ENCODE assay signal across 16 mouse cellular contexts in genomic region chr5:118354871-118355270, GRCm38 (mm10).
DNase-seq lines count a peak whose midpoint lies in the region; ATAC-seq and TF ChIP-seq lines count a peak whose summit lies in the region.
"Had no signal": no experiment of that assay in that cellular context is flagged by ENCODE, and none has a peak within 500 bp of the region (broad histone marks: within the 10 kb centered on the region; RNA-seq: fewer than 3 reads in every experiment).

No protein-coding gene starts in this region.

- TF ChIP-seq CTCF in midbrain, postnatal 0 days (IDR thresholded peaks at IDR 0.05): no peak
- no peak for TF ChIP-seq CTCF in stomach, postnatal 0 days (IDR thresholded peaks at IDR 0.05; ENCODE audit: low read depth)

- no peak overlapping the region for H3K4me2 ChIP-seq in heart, embryonic 12.5 days
- no peak overlapping the region for H3K4me2 ChIP-seq in midbrain, embryonic 13.5 days (replicated peaks)
- no peak overlapping the region for H3K4me2 ChIP-seq in midbrain, postnatal 0 days (ENCODE audit: low read depth, low read length, poor library complexity, severe bottlenecking)
- H3K4me2 ChIP-seq in stomach, postnatal 0 days (replicated peaks; ENCODE audit: low read depth): no peak overlapping the region
- H3K4me2 ChIP-seq in kidney, embryonic 16.5 days (replicated peaks; ENCODE audit: low read depth, low read length): no peak overlapping the region
- H3K4me2 ChIP-seq: liver, embryonic 12.5 days had no signal

- H3K9me3 ChIP-seq in heart, embryonic 12.5 days (replicated peaks): no peaks in the 10 kb centered on the region
- H3K9me3 ChIP-seq in midbrain, embryonic 13.5 days: peaks cover 5% of the 10 kb centered on the region; the same call in 1 of the 2 replicates
- H3K9me3 ChIP-seq in midbrain, postnatal 0 days (ENCODE audit: low read length): no peaks in the 10 kb centered on the region
- no peaks in the 10 kb centered on the region for H3K9me3 ChIP-seq in limb, embryonic 10.5 days (replicated peaks)
- H3K9me3 ChIP-seq in stomach, postnatal 0 days (ENCODE audit: control insufficient read depth, low read length): no peaks in the 10 kb centered on the region
- H3K9me3 ChIP-seq in kidney, embryonic 16.5 days (ENCODE audit: low read length): no peaks in the 10 kb centered on the region; the same call in 1 of the 2 replicates

- H3K9ac ChIP-seq in heart, embryonic 12.5 days: no peak overlapping the region
- H3K9ac ChIP-seq in midbrain, embryonic 13.5 days (replicated peaks): no peak overlapping the region
- no peak overlapping the region for H3K9ac ChIP-seq in midbrain, postnatal 0 days (replicated peaks; ENCODE audit: low read length, poor library complexity, severe bottlenecking)
- no peak overlapping the region for H3K9ac ChIP-seq in stomach, postnatal 0 days (ENCODE audit: low read length)
- H3K9ac ChIP-seq in kidney, embryonic 16.5 days (replicated peaks; ENCODE audit: low read length): no peak overlapping the region
- H3K9ac ChIP-seq: liver, embryonic 12.5 days had no signal

- H3K36me3 ChIP-seq in heart, embryonic 12.5 days: no peaks in the 10 kb centered on the region
- no peaks in the 10 kb centered on the region for H3K36me3 ChIP-seq in midbrain, embryonic 13.5 days
- no peaks in the 10 kb centered on the region for H3K36me3 ChIP-seq in midbrain, postnatal 0 days (ENCODE audit: insufficient read depth, low read length)
- H3K36me3 ChIP-seq in limb, embryonic 10.5 days: no peaks in the 10 kb centered on the region
- no peaks in the 10 kb centered on the region for H3K36me3 ChIP-seq in stomach, postnatal 0 days (ENCODE audit: control insufficient read depth, insufficient read depth, low read length)
- H3K36me3 ChIP-seq in kidney, embryonic 16.5 days (ENCODE audit: insufficient read depth, low read length): no peaks in the 10 kb centered on the region
- H3K36me3 ChIP-seq: liver, embryonic 12.5 days had no signal

- no peak overlapping the region for H3K4me3 ChIP-seq in heart, embryonic 12.5 days
- no peak overlapping the region for H3K4me3 ChIP-seq in midbrain, embryonic 13.5 days (replicated peaks)
- no peak overlapping the region for H3K4me3 ChIP-seq in midbrain, postnatal 0 days (ENCODE audit: low read depth, low read length)
- no peak overlapping the region for H3K4me3 ChIP-seq in limb, embryonic 10.5 days
- H3K4me3 ChIP-seq in stomach, postnatal 0 days (ENCODE audit: low read depth, low read length): no peak overlapping the region
- H3K4me3 ChIP-seq in kidney, embryonic 16.5 days (ENCODE audit: low read length): no peak overlapping the region
- H3K4me3 ChIP-seq: erythroblast, embryonic 14.5 days; left cerebral cortex, adult 2 months; liver, embryonic 12.5 days; megakaryocyte, embryonic 14.5 days had no signal

- no peak for DNase-seq in heart, adult 8-10 months (ENCODE audit: low spot score)
- DNase-seq in midbrain, postnatal 0 days (ENCODE audit: low spot score): no peak
- no peak for DNase-seq in limb, embryonic 10.5 days (ENCODE audit: low spot score)
- DNase-seq in stomach, postnatal 0 days (ENCODE audit: low spot score): no peak
- DNase-seq in kidney, postnatal 4 days: no peak
- DNase-seq: adrenal gland, adult 8-10 months; cerebellum, adult 11-12 months; kidney, adult 11 months; right cerebral cortex, postnatal 4 days had no signal

- 49% methylated on average over 3 of the region's 3 CpGs for WGBS in heart, embryonic 12.5 days
- 15% methylated on average over 3 of the region's 3 CpGs for WGBS in midbrain, embryonic 13.5 days
- 18% methylated on average over 3 of the region's 3 CpGs for WGBS in midbrain, postnatal 0 days
- 63% methylated on average over 3 of the region's 3 CpGs for WGBS in limb, embryonic 10.5 days
- WGBS in stomach, postnatal 0 days: 31% methylated on average over 3 of the region's 3 CpGs
- WGBS in kidney, embryonic 16.5 days: 42% methylated on average over 3 of the region's 3 CpGs

- no peaks in the 10 kb centered on the region for H3K27me3 ChIP-seq in heart, embryonic 12.5 days (replicated peaks)
- no peaks in the 10 kb centered on the region for H3K27me3 ChIP-seq in midbrain, embryonic 13.5 days
- H3K27me3 ChIP-seq in midbrain, postnatal 0 days (ENCODE audit: insufficient read depth, low read length): no peaks in the 10 kb centered on the region
- no peaks in the 10 kb centered on the region for H3K27me3 ChIP-seq in limb, embryonic 10.5 days (ENCODE audit: low read depth, poor library complexity, severe bottlenecking)
- H3K27me3 ChIP-seq in stomach, postnatal 0 days (ENCODE audit: control insufficient read depth, insufficient read depth, low read length): no peaks in the 10 kb centered on the region
- H3K27me3 ChIP-seq in kidney, embryonic 16.5 days (ENCODE audit: insufficient read depth, low read length): no peaks in the 10 kb centered on the region

- ATAC-seq in heart, embryonic 12.5 days (ENCODE audit: insufficient number of reproducible peaks, low FRiP score): no peak
- no peak for ATAC-seq in midbrain, embryonic 13.5 days
- no peak for ATAC-seq in midbrain, postnatal 0 days (ENCODE audit: low FRiP score)
- ATAC-seq in stomach, postnatal 0 days (ENCODE audit: low FRiP score, low TSS enrichment): no peak
- ATAC-seq in kidney, embryonic 16.5 days (ENCODE audit: low FRiP score, low TSS enrichment): no peak
- ATAC-seq: liver, embryonic 12.5 days had no signal

- no peak for TF ChIP-seq EP300 in stomach, postnatal 0 days (optimal IDR thresholded peaks at IDR 0.05)

- H3K27ac ChIP-seq in heart, embryonic 12.5 days (ENCODE audit: poor library complexity, severe bottlenecking): peak overlapping the region; percentile 19; the same call in 1 of the 2 replicates
- H3K27ac ChIP-seq in midbrain, embryonic 13.5 days: 0 out of 2 replicates have a peak overlapping the region, but pooled peaks have one; percentile 14
- no peak overlapping the region for H3K27ac ChIP-seq in midbrain, postnatal 0 days (ENCODE audit: low read depth, low read length)
- 0 out of 2 replicates have a peak overlapping the region, but pooled peaks have one; percentile 59 for H3K27ac ChIP-seq in limb, embryonic 10.5 days
- H3K27ac ChIP-seq in stomach, postnatal 0 days (replicated peaks): 0 out of 2 replicates have a peak overlapping the region, but pooled peaks have one; percentile 35
- no peak overlapping the region for H3K27ac ChIP-seq in kidney, embryonic 16.5 days (ENCODE audit: low read length)
- H3K27ac ChIP-seq: left cerebral cortex, adult 2 months; liver, embryonic 12.5 days had no signal

- H3K4me1 ChIP-seq in heart, embryonic 12.5 days (replicated peaks): peaks cover 32% of the 10 kb centered on the region
- H3K4me1 ChIP-seq in midbrain, embryonic 13.5 days (replicated peaks): peaks cover 24% of the 10 kb centered on the region
- no peaks in the 10 kb centered on the region for H3K4me1 ChIP-seq in midbrain, postnatal 0 days (ENCODE audit: insufficient read depth, low read length)
- peaks cover 32% of the 10 kb centered on the region for H3K4me1 ChIP-seq in limb, embryonic 10.5 days
- 0 out of 2 replicates have a peak, but pooled peaks cover 3% of the 10 kb centered on the region for H3K4me1 ChIP-seq in stomach, postnatal 0 days (replicated peaks; ENCODE audit: control insufficient read depth, insufficient read depth)
- H3K4me1 ChIP-seq in kidney, embryonic 16.5 days (ENCODE audit: insufficient read depth, low read length): peaks cover 23% of the 10 kb centered on the region

Comparison
In these comparisons a context has a peak if more than half of its experiments do, and no peak if none do; other contexts are left out.
1. H3K27ac ChIP-seq: peak in heart, embryonic 12.5 days (single experiment), midbrain, embryonic 13.5 days (single experiment), limb, embryonic 10.5 days (single experiment) and stomach, postnatal 0 days (single experiment); none in midbrain, postnatal 0 days (single experiment) and kidney, embryonic 16.5 days (single experiment).